Mouse (Mus musculus) embryo, embryonic 10.5 days (tissue): ENCODE results near the gene Ifna12.
A peak's percentile ranks its signal among the peaks of the same experiment; 100 is the strongest.
"Not testable (repeated sequence)": the region's sequence is repeated elsewhere in the genome, so short reads cannot be mapped to it uniquely, and the experiment has no call there.

Experiments used
- DNase-seq: peaks from one replicate; pipeline ENCODE4 v3.0.0-alpha.2; 2015; ENCODE audit warnings: low spot score

Ifna12 gene

DNA sequence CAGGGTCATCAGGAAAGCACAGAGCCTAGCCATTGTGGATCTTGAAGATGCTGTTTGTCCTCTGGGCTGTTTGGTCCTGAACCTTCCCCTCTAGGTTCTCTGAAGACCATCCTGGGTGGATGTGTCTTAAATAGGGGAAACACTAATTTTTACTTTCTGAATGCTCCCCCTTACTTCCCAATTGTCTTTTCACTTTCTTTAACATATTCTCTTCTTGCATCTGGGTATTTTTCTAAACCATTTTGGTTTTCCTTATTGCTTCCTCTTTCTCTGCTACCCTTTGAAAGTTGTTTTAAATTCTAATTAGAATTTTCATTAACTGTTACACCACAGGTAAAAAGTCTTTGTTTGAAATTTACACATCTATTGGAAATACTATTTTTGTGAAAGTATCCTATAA, at the start of gene Ifna12:
Gene Ifna12, minus strand, starts transcription at position 101 of the 400 bp plus-strand sequence.
- no peak for DNase-seq

GRCm38 (mm10) chr4:88644359-88644758, 41.2 kb upstream of the Ifna12 start, which contains the start of gene Ifna13:
TSS of gene Ifna13 (minus strand) at chr4:88644459.
- DNase-seq = no peak

DNA sequence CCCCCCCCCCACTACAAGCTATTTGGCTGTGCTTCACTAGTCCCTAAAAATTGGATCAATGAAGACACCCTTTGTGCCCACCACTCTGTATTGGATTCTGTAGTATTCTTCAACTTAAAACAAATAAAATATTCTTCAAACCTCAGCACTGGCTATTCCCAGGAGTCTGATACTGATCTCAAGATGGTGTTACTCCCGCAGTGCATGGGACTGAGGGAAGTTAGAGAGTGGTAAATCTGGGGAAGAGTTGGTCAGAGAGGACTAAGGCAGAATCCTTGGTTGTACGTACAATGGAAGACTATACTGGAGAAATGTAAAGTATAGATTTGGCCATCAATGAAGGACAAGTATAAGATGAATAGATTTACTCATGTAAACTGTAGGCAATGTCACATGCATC, 39.4 kb upstream of the Ifna12 start:
- DNase-seq = no peak

DNA sequence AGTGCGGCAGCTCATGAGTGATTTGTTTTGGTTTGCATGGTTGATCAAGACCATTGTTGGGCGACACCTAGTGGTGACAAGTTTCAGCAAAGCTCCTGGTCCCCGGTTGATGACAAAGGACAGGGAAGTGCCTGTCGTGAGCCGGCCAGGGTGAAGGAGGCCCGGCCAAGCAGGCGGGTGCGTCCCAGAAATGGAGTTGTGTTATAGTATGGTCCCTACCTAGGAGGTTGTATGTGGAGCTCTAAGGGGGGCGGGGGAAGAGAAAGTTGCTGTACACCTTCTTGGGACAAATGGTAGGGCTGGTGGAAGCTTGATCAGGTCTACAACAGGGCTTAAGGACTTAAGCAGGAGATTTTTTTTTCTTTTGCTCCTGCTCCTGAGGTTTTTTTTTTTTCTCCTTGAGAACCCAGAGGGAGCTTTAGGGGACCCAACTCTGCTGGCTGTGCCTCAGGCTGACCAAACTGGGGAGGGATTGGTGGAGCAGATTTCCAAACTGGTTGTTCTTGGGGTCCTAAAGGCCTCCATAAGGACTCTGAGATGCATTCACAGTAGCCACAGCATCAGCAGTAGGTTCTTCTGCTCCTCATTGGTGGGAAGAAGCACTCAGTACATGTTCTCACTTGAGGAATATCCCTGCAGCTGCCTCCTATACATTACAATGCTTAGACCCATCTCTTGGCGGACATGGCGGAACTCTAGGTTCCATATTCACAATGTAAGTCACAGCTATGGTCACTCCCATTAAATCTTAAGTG, 38.1 kb upstream of the Ifna12 start:
- DNase-seq = peak; percentile 99

DNA sequence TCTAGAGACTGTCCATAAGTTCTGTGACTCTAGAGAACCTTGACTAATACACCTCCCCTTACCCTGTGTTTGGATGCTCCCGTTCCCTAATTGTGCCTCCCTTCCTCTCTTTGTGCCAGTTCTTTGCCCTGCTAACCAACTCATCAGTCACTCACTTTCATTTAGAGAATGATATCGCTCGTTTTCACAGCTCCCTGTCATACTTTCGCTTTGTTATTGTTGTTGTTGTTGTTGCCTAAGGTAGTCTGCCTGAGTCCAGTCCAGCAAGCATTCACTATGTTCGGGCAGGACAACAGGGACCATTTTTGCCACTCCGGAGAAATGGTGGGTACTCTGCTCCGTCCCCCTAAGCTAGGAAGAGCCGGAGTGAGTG, 37.5 kb upstream of the Ifna12 start:
- no peak for DNase-seq

DNA sequence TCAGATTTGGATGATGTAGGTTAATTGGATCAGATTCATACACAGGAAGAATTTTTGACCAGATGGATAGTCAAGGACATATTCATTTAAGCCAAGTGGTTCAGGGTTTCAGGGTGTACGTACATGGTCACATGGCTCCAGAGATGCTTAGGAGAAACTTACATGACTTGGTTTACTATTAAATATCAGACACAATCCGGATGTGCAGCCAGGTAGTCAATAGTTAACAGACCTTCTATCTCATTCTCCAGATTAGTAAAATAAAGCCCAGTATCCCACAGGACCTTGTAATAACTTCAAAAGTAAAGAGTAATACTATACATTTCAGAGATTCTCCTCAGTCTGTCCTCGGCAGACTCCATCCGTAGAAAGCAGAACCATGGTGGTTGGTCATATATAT, 31.1 kb upstream of the Ifna12 start, which contains the start of gene C87499:
Gene C87499, minus strand, starts transcription at position 101 of the 400 bp plus-strand sequence.
- no peak for DNase-seq

DNA sequence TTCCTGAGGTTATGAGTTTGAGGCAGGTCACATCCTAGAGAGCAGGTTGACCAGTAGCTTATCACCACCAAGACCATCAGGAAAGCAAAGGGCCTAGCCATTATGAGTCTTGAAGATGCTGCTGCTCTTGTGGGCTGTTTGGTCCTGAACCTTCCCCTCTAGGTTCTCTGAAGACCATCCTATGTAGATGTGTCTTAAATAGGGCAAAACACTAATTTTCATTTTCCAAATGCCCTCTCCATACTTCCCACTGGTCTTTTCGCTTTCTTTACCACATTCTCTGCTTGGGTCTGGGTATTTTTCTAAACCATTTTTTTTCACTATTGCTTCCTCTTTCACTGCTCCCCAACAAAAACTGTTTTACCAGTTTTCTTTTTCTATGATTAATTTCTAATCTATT, 10.9 kb downstream of the Ifna12 start, which contains the start of gene Ifna9:
Gene Ifna9, minus strand, starts transcription at position 101 of the 400 bp plus-strand sequence.
- DNase-seq = no peak

- no peak for DNase-seq
Measured at GRCm38 (mm10) chr4:88571698-88572097, 31.5 kb downstream of the Ifna12 start, which contains the start of gene Ifna14. TSS of gene Ifna14 (minus strand) at chr4:88571798.

GRCm38 (mm10) chr4:88561791-88562190, 41.4 kb downstream of the Ifna12 start:
- DNase-seq = no peak

DNA sequence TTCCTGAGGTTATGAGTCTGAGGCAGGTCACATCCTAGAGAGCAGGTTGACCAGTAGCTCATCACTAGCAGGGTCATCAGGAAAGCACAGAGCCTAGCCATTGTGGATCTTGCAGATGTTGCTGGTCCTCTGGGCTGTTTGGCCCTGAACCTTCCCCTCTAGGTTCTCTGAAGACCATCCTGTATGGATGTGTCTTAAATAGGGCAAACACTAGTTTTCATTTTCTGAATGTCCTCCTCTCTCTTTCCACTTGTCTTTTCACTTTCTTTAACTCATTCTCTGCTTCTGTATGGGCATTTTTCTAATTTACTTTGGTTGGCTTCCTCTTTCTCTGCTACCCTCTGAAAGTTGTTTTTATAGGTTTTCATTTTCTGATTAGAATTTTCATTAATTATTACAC, 45.0 kb downstream of the Ifna12 start, which contains the start of gene Ifna15:
Gene Ifna15, minus strand, starts transcription at position 101 of the 400 bp plus-strand sequence.
- DNase-seq = not testable (repeated sequence)
